Mouse (Mus musculus) brain, adult 2 months (tissue): Measurements from ENCODE around the gene 4930432M17Rik.

ENCODE experiments used
- DNase-seq: peaks from one replicate; pipeline ENCODE4 v3.0.0; 2011; ENCODE audit warnings: low read depth, low spot score

4930432M17Rik gene

DNA sequence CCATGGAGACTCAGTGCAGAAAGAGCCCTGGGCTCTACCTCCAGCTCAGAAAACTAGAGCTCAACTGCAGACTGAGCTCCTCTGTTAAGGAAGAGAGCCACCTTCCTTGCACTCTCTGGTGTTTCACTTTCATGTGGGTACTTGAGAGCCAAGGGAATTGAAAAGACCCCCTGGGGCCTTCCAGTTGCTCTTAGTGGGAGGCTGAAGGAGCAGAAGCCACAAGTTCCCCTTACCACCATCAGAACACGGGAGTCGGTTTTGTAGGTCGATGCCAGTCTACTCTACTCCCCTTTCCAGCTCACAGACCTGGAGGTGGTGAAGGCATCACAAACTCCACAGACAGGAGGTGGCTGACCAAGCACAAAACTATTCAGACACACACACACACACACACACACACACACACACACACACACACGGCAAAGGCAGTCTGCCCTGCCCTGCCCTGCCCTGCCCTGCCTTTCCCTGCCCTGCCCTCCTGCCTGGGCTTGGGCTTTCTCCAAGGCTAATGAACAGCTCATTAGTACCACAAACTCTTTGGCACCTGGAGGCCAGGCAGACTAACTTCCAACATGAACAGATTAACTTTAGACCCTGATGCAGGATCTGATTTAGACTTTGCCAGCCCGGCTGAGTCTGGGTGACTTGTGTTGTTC lies 1.7 kb downstream of the 4930432M17Rik start:
- DNase-seq, result no peak

DNA sequence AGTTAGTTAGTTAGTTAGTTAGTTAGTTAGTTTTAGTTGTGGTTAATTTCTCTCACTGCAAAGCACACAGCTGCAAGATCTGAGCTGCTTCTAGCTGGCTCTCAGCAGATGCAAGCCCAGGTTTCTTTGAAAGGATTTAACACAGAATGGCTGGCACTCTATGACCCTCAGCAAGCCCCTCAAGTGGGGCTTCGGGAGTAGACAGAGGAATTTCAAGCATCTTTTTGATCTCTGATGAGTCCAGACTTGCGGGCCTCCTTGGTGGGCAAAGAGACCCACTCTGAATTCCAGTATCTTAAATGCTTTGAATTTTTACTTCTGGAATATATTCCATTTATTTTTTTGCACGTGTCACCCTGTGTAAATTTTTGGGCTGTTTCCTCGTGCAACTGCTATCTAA lies 8.4 kb downstream of the 4930432M17Rik start:
- DNase-seq, result no peak

DNA sequence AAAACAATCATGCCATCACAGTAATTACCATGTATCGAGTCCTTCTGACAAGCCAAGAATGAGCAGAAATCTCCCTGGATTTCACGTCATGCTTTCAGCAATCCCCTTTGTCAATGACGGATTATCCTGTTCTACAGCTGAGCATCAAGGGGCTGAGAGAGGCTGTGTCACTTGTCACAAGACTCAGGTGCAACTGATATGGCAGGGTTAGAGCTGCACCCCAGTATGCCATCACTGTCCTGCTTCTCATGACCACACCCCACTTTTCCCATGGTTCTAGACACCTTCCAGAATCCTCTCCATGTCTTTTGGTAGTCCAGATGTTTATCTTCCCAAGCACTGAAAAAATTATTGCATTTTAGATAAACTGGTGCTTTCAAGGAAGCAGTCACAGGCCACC lies 8.9 kb downstream of the 4930432M17Rik start:
- no peak for DNase-seq

DNA sequence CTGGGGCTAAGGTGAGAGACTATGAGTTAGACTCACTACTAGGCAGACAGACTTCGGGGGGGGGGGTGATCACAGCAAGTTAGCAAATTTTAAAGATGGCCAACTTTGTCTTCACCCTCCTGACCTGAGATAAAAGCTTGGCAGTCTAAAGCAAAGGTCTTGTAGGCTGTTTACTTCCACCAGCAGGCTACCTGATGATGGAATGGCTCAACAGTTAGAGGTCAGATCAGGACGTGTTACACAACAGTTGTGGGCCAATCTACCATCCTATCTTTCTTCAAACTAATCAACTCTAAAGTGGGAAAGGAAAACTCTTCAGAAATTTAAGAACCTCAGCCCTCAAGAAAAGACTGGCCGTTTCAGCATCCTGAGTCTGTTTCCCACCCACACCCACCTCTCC lies 9.6 kb downstream of the 4930432M17Rik start:
- no peak for DNase-seq

DNA sequence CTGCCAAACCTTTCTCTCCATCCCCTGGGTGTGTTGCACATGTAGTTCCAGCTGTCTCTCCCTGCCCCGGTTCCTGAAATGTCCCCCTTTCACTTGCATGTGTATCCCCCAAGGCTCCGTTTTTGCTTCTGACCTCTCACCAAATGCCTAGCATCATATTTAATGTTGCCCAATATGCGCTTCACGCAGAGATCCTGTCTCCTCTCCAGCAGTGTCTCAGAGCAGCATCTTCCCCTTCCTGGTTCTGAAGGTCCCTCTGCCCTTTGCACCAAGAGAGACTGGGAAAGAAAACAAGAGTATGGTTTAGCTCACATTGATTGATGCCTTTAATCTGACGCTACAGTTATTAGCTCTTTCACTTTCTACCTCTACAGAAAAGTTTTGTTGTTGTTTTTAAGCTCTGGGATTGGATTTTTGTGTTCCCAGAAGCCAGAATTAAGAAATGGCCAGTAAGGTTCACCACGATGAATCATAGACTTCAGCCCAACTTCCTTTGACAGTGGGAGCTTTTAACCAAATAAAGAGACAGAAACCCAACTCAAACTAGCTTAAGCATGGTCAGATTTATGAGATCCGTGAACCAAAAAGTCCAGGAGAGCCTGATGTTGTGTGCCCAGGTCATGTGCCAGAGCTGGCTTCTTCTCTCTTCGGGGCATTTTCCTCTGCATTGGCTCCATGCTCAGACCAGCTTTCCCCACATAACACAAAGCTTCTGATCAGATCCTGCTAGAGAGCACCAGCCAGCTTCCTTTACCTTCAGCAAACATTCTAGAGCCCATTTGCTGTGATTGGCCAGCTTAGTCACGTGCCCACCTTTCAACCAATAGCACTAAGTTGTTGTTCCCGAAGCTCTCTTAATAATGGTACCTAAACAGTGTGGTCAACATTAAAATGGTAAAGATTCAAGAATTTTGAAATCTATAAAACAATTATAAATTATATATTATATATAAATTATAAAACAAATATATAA lies 12.2 kb downstream of the 4930432M17Rik start:
- DNase-seq, result no peak

DNA sequence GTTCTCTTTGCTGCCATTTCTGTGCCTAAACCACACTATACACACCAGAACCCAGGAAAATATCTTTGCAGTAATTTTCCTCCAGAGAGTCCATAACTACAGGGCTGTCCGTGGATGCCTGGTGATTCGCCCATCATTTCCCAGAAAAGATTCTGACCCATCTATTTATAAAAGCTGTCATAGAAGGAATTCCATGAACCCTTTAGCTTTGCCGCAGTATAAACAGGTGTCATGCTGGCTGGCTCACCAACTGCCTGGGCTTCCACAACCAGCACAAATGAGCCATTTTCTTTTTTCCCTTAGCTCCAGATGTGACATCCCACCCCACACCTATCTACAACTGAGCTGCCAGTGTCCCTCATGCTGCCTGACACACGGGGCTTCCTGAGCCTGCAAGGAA lies 14.0 kb downstream of the 4930432M17Rik start:
- DNase-seq, result no peak

DNA sequence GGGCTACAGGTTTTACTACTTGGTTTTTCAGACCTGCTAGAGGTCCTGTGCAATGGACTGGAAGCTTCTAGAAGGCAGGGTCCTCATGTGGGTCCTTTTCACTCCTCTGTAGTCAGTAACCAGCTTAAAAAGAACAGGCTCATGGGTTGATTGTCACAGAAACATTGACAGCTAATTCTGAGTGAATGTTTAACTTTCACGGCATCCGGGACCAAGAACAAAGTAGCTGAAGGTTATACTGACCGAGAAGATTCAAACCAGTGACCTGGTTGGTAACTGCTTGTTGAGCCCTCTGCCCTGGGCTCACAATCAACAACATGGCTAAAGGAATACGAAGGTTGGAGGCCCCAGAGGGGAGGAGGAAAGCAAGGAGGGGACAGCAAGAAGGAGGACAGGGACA lies 14.4 kb downstream of the 4930432M17Rik start:
- DNase-seq, result no peak

DNA sequence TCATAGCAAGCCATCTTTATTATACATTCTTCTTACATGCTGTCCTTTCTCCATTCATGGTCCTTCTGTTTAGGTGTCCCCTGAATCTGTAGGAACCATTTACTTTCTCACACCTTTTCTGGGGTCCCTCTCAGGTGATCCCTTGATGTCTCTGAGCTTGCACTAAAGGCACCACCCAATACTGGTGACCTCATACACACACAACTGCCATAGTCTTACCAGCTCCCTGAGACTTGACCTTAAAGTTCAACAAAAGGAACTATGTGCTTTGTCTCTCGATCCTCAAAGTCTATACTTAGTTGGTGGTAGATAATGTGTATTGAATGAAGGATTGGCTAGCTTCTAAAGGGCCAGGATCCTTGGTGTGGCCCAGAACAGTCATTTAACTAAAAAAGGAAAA lies 15.4 kb downstream of the 4930432M17Rik start:
- DNase-seq, result no peak

DNA sequence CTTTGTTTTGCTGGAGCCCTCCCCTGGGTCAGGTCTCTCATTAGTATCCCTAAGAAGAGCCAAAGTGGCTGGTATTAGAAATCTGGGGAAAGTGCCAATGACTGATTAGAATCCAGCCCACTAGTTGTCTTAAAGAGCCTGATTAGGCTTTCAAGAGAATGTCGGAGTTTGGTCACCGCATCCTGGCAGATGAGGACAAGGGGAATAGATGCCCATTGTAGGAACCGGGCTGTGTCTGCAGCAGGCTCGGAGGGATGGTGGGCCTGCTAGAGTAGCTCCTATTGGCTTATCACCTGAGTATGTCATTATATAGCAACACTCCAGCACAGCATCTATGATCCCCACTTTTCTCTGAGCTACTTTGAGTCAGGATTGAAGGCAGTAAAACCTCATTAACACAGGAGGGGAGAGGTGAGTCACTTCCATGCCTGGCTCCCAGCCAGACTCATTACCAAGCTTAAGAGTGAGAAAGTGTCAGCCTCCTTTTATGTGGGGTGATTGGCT lies 15.9 kb downstream of the 4930432M17Rik start:
- peak; percentile 83 for DNase-seq

DNA sequence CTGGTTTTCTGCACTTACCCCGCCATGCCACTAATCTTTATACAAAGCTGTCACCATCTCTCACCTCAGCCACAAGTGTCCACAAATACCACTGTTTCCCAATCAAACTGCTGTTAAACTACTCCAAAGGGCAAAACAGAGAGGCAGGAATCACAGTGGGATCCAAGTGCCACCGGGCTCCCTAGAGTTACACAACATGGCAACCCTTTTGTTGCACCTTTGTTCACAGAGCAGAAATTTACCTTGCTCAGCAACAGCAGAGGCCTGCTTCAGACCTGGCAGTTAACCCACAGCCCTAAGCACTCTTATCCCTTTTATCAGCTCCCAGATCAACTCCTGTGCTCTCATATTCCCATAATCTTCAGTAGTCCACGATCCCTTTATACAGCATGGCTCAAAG lies 17.2 kb downstream of the 4930432M17Rik start:
- no peak for DNase-seq

DNA sequence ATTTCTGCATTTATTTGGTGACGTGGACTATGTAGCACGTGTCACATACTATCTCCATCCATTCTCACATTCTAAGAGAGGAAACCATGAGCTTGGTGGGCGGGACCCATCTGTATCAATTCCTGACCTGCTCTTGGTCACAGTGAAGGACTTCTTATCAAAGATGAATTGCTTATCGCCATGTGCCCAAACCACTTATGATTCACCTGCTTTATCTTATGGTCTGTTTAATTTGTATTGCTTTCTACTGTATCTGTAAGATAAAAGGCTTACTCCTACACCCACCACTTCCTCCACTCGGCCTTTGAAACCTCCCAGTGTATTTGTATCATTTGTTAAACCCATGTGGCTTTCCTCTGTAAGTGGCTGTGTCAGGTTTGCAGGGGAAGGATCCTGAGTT lies 18.5 kb downstream of the 4930432M17Rik start:
- no peak for DNase-seq

DNA sequence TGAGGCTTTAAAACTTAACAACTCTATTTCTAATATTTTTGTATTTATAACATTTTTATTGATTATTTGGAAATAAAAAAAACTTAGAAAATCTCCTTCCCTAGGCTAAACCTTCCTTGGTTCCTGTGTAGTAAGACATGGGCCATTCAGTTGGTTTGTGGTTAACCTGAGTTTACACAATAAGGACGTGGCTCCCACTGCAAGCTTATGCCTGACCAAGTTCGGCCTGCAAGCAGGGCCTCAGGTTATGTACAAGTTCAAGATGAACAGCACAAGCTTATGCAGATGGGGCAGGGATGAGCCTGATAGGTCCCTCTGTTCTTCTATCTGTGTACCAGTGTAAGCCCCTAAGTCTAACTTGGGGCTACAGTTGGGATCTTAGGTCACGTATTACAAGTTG lies 19.1 kb downstream of the 4930432M17Rik start:
- no peak for DNase-seq

DNA sequence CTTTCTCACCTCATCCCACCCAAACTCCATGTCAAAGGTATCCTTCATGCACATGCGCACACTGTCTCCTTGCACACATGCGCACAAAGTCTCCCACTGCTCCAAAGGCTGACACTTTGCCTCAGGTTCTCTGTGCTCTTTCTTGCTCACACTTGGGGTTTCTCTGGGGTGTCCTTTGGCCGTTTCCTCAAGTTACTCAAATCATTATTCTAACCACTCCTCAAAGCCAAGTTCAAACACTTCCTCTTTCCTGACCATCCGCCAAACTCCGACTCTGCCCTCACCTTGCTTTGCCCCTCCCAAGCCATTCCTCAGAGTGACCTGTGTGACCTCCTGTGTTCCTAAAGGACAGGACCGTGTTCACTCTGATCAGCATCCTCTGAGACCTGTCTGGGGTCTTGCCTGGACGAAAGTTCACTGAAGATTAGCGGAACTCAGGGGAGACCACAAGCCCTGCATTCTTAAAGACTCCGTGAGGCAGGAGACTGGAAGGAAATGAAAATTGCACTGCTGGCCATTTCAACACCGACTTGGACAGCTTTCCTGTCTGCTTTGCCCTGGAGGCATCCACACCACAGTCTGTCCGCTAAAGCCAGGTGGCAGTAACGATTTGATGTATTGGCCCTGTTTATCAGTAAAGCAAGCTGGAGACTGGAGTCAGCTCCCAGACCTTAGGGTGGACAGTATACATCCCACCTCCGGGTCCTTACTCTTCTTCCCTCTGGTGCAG lies 22.6 kb downstream of the 4930432M17Rik start:
- peak; percentile 35 for DNase-seq

DNA sequence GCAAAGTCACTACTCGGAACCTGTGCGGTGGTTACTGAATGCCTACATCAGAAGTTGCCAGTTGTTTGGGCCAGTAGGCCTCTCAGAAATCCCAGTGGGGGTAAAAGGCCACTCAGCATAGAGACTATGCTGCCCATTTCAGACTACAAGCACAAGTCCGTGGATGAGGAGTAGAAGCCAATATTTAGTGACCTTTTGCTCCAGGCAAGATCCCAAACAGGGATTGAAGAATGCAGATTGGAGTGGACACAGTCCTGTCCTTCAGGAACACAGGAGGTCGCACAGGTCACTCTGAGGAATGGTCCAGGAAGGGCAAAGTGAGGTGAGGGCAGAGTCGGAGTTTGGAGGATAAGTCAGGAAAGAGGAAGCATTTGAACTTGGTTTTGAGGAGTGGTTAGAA lies 23.2 kb downstream of the 4930432M17Rik start:
- DNase-seq, result no peak

DNA sequence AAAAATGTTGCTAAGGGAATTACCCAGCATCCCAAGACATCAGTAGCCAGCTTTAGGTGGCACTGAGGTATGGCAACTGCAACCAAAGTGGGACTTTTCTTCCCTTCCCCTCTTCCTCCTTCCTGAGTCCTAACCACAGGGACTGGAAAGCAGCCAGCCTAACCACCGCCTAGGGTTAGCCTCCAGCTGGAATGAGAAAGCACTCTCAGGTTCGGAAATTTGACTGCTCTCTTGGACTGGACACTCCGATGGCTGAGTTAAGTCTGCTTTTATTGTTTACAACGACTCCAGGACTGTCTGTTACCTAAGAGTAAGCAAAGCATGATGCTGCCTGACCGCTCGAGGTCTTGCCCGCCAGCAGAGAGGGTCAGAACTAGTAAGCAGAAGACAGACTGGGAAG lies 26.6 kb downstream of the 4930432M17Rik start:
- no peak for DNase-seq

DNA sequence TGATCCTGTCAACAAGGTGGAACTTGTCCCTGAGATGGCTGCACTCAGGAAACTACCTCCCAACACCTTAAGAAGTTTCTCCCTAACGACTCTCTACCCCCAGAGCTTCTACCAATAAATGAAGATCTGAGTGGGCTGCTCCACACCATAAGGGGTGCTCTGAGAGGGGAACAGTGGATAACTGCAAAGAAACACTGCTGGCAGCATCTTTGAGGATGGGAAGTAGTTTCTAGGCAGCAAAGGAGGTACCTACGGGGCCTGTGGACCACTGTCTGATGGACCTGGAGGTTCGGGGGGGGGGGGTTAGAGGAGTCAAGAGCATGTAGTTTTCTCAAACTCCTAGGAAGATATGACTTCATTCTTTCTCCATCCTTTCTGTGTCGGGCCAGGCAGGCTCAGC lies 28.8 kb downstream of the 4930432M17Rik start:
- no peak for DNase-seq

DNA sequence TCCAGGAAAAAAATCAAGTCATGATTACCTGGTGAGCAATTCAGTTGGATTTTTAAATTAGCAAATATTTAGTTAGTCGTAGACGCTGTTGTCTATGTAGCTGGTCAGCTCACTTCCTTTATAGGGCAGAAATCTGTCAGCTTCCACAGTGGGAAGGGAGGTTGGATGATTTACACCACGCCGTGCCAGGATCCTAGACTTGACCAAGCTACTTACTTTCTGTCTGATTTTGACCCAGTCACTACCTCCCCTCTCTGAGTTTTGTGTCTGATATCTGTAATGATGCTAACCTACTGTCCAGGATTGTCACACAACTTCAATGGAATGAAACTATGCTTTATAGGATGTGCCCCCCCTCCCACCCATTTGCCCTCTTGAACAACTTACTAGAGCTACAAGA lies 29.3 kb downstream of the 4930432M17Rik start:
- DNase-seq, result no peak

DNA sequence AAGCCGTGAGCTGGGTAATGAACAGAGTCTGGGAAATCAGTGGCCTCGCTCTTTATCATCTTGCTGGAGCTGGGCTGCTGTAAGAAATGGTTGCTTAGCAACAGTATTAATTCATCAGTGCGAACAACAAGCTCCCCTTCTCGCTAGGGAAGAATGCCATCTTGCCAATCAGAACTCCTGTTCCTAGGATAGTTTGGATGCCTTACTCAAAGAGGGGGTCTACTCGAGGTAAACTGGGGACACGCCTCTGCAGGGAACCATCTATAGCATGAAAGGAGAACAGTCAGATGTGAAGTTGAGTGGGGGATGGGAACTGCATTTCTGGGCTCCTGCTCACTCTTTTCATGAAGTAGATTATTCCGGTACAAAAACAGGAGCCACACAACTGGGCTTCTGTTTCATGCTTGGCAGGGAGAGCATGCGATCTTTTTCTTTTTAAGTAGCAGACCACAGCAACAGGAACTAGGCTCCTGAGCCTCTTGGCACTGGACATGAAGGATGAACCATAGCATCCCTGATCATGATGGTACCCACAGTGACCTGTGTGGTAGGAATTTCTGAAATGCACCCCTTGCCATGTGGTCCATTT lies 29.9 kb downstream of the 4930432M17Rik start:
- peak; percentile 84 for DNase-seq

DNA sequence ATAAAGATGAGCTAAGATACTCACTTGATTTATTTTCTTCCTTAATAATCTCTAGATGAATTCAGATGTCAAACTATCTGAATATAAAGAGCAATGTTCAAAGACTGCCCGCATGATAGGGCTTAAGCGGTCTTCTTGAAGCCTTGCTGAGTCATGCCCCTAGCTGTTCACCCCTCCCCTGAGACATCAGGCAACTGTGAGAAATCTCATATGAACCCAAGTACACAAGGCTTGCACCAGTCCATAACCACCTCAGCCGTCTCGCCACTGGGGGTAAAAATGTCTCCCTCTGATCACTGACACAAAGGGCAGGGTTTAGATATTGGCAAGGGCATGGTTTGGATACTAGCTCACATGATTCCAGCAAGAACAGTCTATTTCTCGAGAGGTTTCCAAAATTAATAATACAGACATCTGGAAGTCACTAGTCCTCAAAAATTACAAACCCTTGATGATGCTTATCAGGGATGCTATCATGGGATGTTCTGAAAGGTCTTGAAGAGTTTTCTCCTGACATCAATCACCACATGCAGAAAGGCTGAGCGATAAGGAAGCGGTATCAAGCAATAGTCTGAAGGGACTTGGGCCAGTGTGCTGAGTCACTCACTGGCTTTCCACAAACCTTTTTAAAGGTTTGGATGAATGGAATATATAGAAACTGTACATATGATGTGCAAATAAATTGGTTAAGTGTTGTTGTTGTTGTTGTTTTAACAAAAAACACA lies 32.8 kb downstream of the 4930432M17Rik start:
- DNase-seq, result no peak

DNA sequence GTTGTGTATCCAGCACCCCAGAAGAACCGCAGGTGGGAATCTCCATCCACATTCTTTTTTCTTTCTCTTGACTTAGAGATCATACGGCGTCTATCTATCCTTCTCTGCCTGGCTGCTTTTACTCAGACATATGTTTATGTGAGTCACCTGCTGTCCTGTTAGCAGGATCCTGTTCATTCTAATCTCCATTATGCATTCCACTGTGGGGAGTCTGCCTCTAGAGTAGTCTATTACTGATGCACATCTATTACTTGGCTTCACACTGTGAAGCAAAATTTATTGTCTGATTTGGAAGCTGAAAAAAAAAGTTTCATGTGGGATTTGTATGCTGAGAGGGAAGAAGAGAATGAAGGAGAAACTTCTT lies 33.3 kb downstream of the 4930432M17Rik start:
- DNase-seq, result peak; percentile 43

DNA sequence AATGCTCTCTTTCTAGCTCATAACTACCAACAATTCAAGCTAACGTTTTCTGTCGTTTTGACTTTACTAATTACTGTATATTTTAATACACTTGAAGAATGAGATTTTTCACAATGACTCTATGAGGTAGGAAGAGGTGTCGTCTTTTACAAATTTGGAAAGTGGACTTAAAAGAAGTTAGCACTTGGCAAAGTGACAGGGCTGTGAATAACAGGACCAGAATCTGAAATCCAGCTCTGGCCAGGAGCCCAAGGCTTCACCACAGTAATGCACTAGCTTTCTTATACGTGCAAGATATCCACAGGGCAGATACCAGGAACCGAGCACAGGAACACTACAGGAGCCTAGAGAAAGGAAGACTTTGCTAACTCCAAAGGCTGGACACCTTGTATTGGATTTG lies 35.5 kb downstream of the 4930432M17Rik start:
- DNase-seq, result no peak
